14 mouse cellular contexts compared by ENCODE assay signal in genomic region chr13:105937780-105938179, GRCm38 (mm10).
"Had no signal": no experiment of that assay in that cellular context is flagged by ENCODE, and none has a peak within 500 bp of the region (broad histone marks: within the 10 kb centered on the region; RNA-seq: fewer than 3 reads in every experiment).

No protein-coding gene starts in this region.

- H3K4me3 ChIP-seq: midbrain, embryonic 10.5 days; midbrain, embryonic 12.5 days; midbrain, embryonic 15.5 days; neural tube, embryonic 12.5 days; stomach, embryonic 15.5 days had no signal

- H3K27ac ChIP-seq: midbrain, embryonic 10.5 days; midbrain, embryonic 12.5 days; midbrain, embryonic 15.5 days; neural tube, embryonic 12.5 days; stomach, embryonic 15.5 days; stomach, postnatal 0 days had no signal

- H3K36me3 ChIP-seq: midbrain, embryonic 10.5 days; midbrain, embryonic 12.5 days; midbrain, embryonic 15.5 days; neural tube, embryonic 12.5 days; stomach, embryonic 15.5 days had no signal

- DNase-seq: lung, adult 18-20 months; lung, embryonic 14.5 days; lung, postnatal 10 days; lung, postnatal 4 days; right cerebral cortex, postnatal 14 days; thymus, adult 2 months; thymus, postnatal 25 days; thymus, postnatal 4 days had no signal

- H3K9ac ChIP-seq: lung, embryonic 14.5 days; midbrain, embryonic 12.5 days; midbrain, embryonic 15.5 days; neural tube, embryonic 12.5 days; stomach, embryonic 15.5 days had no signal

- H3K27me3 ChIP-seq: midbrain, embryonic 12.5 days; midbrain, embryonic 15.5 days; neural tube, embryonic 12.5 days; stomach, embryonic 15.5 days had no signal

- H3K4me2 ChIP-seq: lung, embryonic 14.5 days; midbrain, embryonic 12.5 days; midbrain, embryonic 15.5 days; neural tube, embryonic 12.5 days; stomach, embryonic 15.5 days had no signal

- ATAC-seq: midbrain, embryonic 15.5 days had no signal

- H3K4me1 ChIP-seq: midbrain, embryonic 10.5 days; midbrain, embryonic 12.5 days; midbrain, embryonic 15.5 days; neural tube, embryonic 12.5 days; stomach, embryonic 15.5 days had no signal

- H3K9me3 ChIP-seq: midbrain, embryonic 10.5 days; midbrain, embryonic 12.5 days; midbrain, embryonic 15.5 days; neural tube, embryonic 12.5 days; stomach, embryonic 15.5 days had no signal
